Mouse (Mus musculus) testis, adult 2 months (tissue): ENCODE data around the gene Pitpnm1.

Source experiments
- CTCF ChIP-seq: fragments of 200-500 bp; IDR thresholded peaks from 2 replicates; pipeline ENCODE4 v1.5.1; 2012; ENCODE audit warnings: low read depth, mild to moderate bottlenecking, inconsistent platforms, low read length, moderate library complexity; ENCODE audit not compliant: control insufficient read depth, insufficient read depth, insufficient replicate concordance
- POLR2A ChIP-seq: fragments of 200-500 bp; IDR thresholded peaks from 2 replicates; pipeline ENCODE4 v1.6.1; 2012; ENCODE audit warnings: low read depth, mild to moderate bottlenecking, inconsistent platforms, low read length, moderate library complexity; ENCODE audit not compliant: control insufficient read depth

DNA sequence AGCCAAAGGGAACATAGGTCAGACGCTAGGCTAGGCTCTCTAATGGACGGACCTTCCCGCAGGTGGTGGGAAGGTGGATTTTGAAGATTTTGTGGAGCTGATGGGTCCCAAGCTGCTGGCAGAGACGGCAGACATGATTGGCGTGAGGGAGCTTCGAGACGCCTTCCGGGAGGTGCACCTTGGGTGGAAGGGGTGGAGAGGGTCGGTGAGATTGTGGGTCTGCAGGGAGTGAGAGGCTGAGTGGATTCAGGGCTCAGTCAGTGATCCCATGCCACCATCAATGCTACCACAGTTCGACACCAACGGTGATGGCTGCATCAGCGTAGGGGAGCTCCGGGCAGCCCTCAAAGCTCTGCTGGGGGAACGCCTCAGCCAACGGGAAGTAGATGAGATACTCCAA lies 13.6 kb upstream of the Pitpnm1 start:
- TF ChIP-seq POLR2A (no peak), CTCF (no peak)
